8 mouse cellular contexts compared by ENCODE assay signal in the genomic region with DNA sequence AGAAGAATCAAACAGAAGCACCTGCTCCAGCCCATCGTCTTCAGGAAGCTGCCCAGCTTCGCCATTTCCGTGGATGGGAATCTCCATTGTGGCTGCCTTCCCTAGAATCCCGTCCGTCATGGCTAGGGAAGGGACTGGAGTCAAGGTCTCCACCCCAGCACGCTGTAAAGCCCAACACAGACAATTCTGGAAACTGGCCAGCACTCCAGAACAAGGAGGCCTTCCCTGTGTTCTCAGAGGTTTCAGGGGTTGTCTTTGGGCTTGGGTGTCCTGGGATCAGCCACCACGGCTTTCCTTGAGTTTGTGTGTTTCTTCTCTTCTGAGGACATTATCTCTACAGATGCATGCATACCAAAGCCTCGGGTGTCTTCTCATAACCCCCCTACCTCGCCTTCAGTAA. TPM values are rescaled to one million over a fixed set of nuclear protein-coding genes. Genes with fewer than 3 reads are reported as not detected.
DNase-seq lines count a peak whose midpoint lies in the region; ATAC-seq and TF ChIP-seq lines count a peak whose summit lies in the region.

No protein-coding gene starts in this region.

- peak overlapping the region; percentile 74 for H3K4me3 ChIP-seq in heart, embryonic 10.5 days
- peak overlapping the region; percentile 76 to 94 for H3K4me3 ChIP-seq in heart, embryonic 14.5 days (ENCODE audit: control insufficient read depth in 1 of 2, insufficient read depth in 1 of 2, low read depth in 1 of 2, low read length in 2 of 2)
- peak overlapping the region; percentile 64 to 87 for H3K4me3 ChIP-seq in liver, embryonic 14.5 days (ENCODE audit: insufficient read depth in 1 of 2, low read depth in 2 of 2, low read length in 2 of 2)

- 70% methylated on average over 9 of the region's 9 CpGs for WGBS in heart, embryonic 10.5 days
- WGBS in heart, embryonic 14.5 days: 47% methylated on average over 9 of the region's 9 CpGs
- WGBS in liver, embryonic 14.5 days (ENCODE audit: insufficient replicate concordance): 60% methylated on average over 9 of the region's 9 CpGs

- no peak for TF ChIP-seq CTCF in liver, embryonic 14.5 days (IDR thresholded peaks at IDR 0.05; ENCODE audit: low read depth)

- no peaks in the 10 kb centered on the region; the same call in 1 of the 2 replicates for H3K27me3 ChIP-seq in heart, embryonic 10.5 days (ENCODE audit: insufficient read depth, poor library complexity, severe bottlenecking)
- no peaks in the 10 kb centered on the region for H3K27me3 ChIP-seq in heart, embryonic 14.5 days (ENCODE audit: control insufficient read depth, insufficient read depth, low read length)
- H3K27me3 ChIP-seq in liver, embryonic 14.5 days (ENCODE audit: control insufficient read depth, insufficient read depth, low read length): no peaks in the 10 kb centered on the region

- H3K9me3 ChIP-seq in heart, embryonic 10.5 days: no peaks in the 10 kb centered on the region
- no peaks in the 10 kb centered on the region for H3K9me3 ChIP-seq in heart, embryonic 14.5 days (ENCODE audit: control insufficient read depth, low read length)
- no peaks in the 10 kb centered on the region for H3K9me3 ChIP-seq in liver, embryonic 14.5 days (ENCODE audit: control insufficient read depth, low read length)

- no peak for TF ChIP-seq EP300 in liver, embryonic 14.5 days (IDR thresholded peaks at IDR 0.05; ENCODE audit: low read depth)

- no peak for ATAC-seq in heart, embryonic 14.5 days (ENCODE audit: insufficient number of reproducible peaks, insufficient read depth, low FRiP score, low read depth)
- ATAC-seq in liver, embryonic 14.5 days (ENCODE audit: insufficient read depth): no peak

- no peak for DNase-seq in heart, embryonic 10.5 days (ENCODE audit: low spot score)
- no peak for DNase-seq in heart, adult 8-10 months (ENCODE audit: low spot score)
- DNase-seq in NIH3T3 (ENCODE audit: low read depth): peak; percentile 35
- DNase-seq in liver, embryonic 14.5 days (ENCODE audit: low read depth in 3 of 3, low spot score in 3 of 3): no peak
- no peak for DNase-seq in thymus, postnatal 10 days (ENCODE audit: low spot score in 2 of 2)
- DNase-seq in embryo, embryonic 9.5 days (ENCODE audit: extremely low spot score): no peak
- DNase-seq in embryo, embryonic 10.5 days (ENCODE audit: low spot score): no peak

- H3K4me1 ChIP-seq in heart, embryonic 10.5 days: peaks cover 34% of the 10 kb centered on the region
- H3K4me1 ChIP-seq in heart, embryonic 14.5 days (ENCODE audit: control insufficient read depth in 2 of 2, insufficient read depth in 2 of 2, low read length in 2 of 2): peaks cover 6 to 30% of the 10 kb centered on the region in 2 experiments
- peaks cover 4 to 13% of the 10 kb centered on the region in 2 experiments for H3K4me1 ChIP-seq in liver, embryonic 14.5 days (replicated peaks; ENCODE audit: control insufficient read depth in 2 of 2, insufficient read depth in 2 of 2, low read length in 1 of 2)

- peak overlapping the region; percentile 83 for H3K9ac ChIP-seq in heart, embryonic 14.5 days (ENCODE audit: low read length)
- peak overlapping the region; percentile 71; the same call in 1 of the 2 replicates for H3K9ac ChIP-seq in liver, embryonic 14.5 days (replicated peaks)

- peaks cover 45% of the 10 kb centered on the region for H3K36me3 ChIP-seq in heart, embryonic 10.5 days
- peaks cover 48% of the 10 kb centered on the region for H3K36me3 ChIP-seq in heart, embryonic 14.5 days (ENCODE audit: control insufficient read depth, insufficient read depth, low read length)
- H3K36me3 ChIP-seq in liver, embryonic 14.5 days (replicated peaks; ENCODE audit: control insufficient read depth, insufficient read depth, low read depth): peaks cover 7% of the 10 kb centered on the region

- 0 out of 2 replicates have a peak overlapping the region, but pooled peaks have one; percentile 87 for H3K27ac ChIP-seq in heart, embryonic 10.5 days
- H3K27ac ChIP-seq in heart, embryonic 14.5 days (replicated peaks in 1 of 2; ENCODE audit: control insufficient read depth in 1 of 2, insufficient read depth in 1 of 2, low read depth in 2 of 2, low read length in 2 of 2): no peak overlapping the region; a peak in 1 of 4 replicates
- H3K27ac ChIP-seq in liver, embryonic 14.5 days: no peak overlapping the region

- peak overlapping the region; percentile 86 for H3K4me2 ChIP-seq in heart, embryonic 14.5 days (ENCODE audit: low read length)
- H3K4me2 ChIP-seq in liver, embryonic 14.5 days (ENCODE audit: low read depth): peak overlapping the region; percentile 95

RNA-seq across cellular contexts. Expression of a gene that starts 0.6 kb away (rescaled TPM):
- polyA plus RNA-seq in heart, embryonic 10.5 days (2016; fragmentation: Nextera tagmentation; extraction: Ambion mirVana): 179 and 200 TPM in 2 replicates
- 10 to 100 TPM; 75.1 to 86.0 (median 79.7) TPM for total RNA-seq in heart, adult 8-10 months (2022)
- 169 and 182 TPM in 2 replicates for polyA plus RNA-seq in heart, embryonic 14.5 days (2014; fragmentation: Nextera tagmentation; extraction: Ambion mirVana)
- polyA plus RNA-seq in liver, embryonic 14.5 days (2012; rRNA removed): 47.6 and 58.7 TPM in 2 replicates
- polyA plus RNA-seq in liver, embryonic 14.5 days (2014; fragmentation: Nextera tagmentation; extraction: Ambion mirVana): 120 and 122 TPM in 2 replicates

RNA-seq across cellular contexts. Expression of a gene that starts 0.9 kb away (rescaled TPM):
- 45.0 and 56.2 TPM in 2 replicates for polyA plus RNA-seq in heart, embryonic 10.5 days (2016; fragmentation: Nextera tagmentation; extraction: Ambion mirVana)
- total RNA-seq in heart, adult 8-10 months (2022): 10 to 100 TPM; 11.5 to 14.1 (median 13.0) TPM
- polyA plus RNA-seq in heart, embryonic 14.5 days (2014; fragmentation: Nextera tagmentation; extraction: Ambion mirVana): 49.5 and 51.2 TPM in 2 replicates
- 11.2 and 15.4 TPM in 2 replicates for polyA plus RNA-seq in liver, embryonic 14.5 days (2012; rRNA removed)
- polyA plus RNA-seq in liver, embryonic 14.5 days (2014; fragmentation: Nextera tagmentation; extraction: Ambion mirVana): 12.3 and 14.6 TPM in 2 replicates

RNA-seq across cellular contexts. Expression of a gene that starts 1.0 kb away (rescaled TPM):
- 33.0 and 37.9 TPM in 2 replicates for polyA plus RNA-seq in heart, embryonic 10.5 days (2016; fragmentation: Nextera tagmentation; extraction: Ambion mirVana)
- total RNA-seq in heart, adult 8-10 months (2022): 1 to 10 TPM; 1.1 to 6.9 (median 1.8) TPM
- 44.9 and 50.4 TPM in 2 replicates for polyA plus RNA-seq in heart, embryonic 14.5 days (2014; fragmentation: Nextera tagmentation; extraction: Ambion mirVana)
- polyA plus RNA-seq in liver, embryonic 14.5 days (2012; rRNA removed): 42.2 and 69.5 TPM in 2 replicates
- 24.6 and 26.1 TPM in 2 replicates for polyA plus RNA-seq in liver, embryonic 14.5 days (2014; fragmentation: Nextera tagmentation; extraction: Ambion mirVana)

RNA-seq across cellular contexts. Expression of a gene that starts 5.9 kb away (rescaled TPM):
- polyA plus RNA-seq in heart, embryonic 10.5 days (2016; fragmentation: Nextera tagmentation; extraction: Ambion mirVana): 30.3 and 32.6 TPM in 2 replicates
- 10 to 100 TPM; 21.2 to 26.8 (median 23.5) TPM for total RNA-seq in heart, adult 8-10 months (2022)
- 22.4 and 26.3 TPM in 2 replicates for polyA plus RNA-seq in heart, embryonic 14.5 days (2014; fragmentation: Nextera tagmentation; extraction: Ambion mirVana)
- polyA plus RNA-seq in liver, embryonic 14.5 days (2012; rRNA removed): 3.8 and 4.3 TPM in 2 replicates
- polyA plus RNA-seq in liver, embryonic 14.5 days (2014; fragmentation: Nextera tagmentation; extraction: Ambion mirVana): 1.9 and 2.2 TPM in 2 replicates

RNA-seq across cellular contexts. Expression of a gene that starts 11.3 kb away (rescaled TPM):
- polyA plus RNA-seq in heart, embryonic 10.5 days (2016; fragmentation: Nextera tagmentation; extraction: Ambion mirVana): 0.55 and 0.58 TPM in 2 replicates
- total RNA-seq in heart, adult 8-10 months (2022): under 1 TPM; 0.20 to 0.73 (median 0.61) TPM
- polyA plus RNA-seq in heart, embryonic 14.5 days (2014; fragmentation: Nextera tagmentation; extraction: Ambion mirVana): 0.51 and 0.70 TPM in 2 replicates
- 0.57 and 0.70 TPM in 2 replicates for polyA plus RNA-seq in liver, embryonic 14.5 days (2012; rRNA removed)
- polyA plus RNA-seq in liver, embryonic 14.5 days (2014; fragmentation: Nextera tagmentation; extraction: Ambion mirVana): 0.11 and 0.14 TPM in 2 replicates
